Mouse (Mus musculus): ENCODE results near the gene Gab1.

The Gab1 gene

DNA sequence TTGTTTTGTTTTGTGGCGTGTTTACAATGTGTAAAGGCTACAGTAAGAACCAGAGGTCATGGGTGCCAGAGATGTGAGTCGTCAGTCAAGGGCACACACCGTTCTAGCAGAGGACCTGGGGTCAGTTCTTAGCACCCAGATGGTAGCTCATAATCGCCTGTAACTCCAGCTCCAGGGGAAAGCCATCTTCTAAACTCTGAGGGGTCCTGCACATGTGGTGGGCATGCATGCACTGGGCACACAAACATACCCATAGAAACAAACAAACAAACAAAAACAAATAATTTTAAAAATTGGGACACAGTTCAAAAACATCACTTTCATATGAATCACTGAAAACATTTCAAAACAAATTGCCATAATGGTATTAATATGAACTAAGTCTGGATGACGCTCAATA, 69.9 kb downstream of the Gab1 start:
- no peak for DNase-seq (ENCODE audit: low spot score)

- DNase-seq (ENCODE audit: low spot score): no peak
Measured at GRCm38 (mm10) chr8:80807807-80808505, 72.4 kb downstream of the Gab1 start.

GRCm38 (mm10) chr8:80804066-80804619, 76.2 kb downstream of the Gab1 start:
- no peak for DNase-seq (ENCODE audit: low spot score)

DNA sequence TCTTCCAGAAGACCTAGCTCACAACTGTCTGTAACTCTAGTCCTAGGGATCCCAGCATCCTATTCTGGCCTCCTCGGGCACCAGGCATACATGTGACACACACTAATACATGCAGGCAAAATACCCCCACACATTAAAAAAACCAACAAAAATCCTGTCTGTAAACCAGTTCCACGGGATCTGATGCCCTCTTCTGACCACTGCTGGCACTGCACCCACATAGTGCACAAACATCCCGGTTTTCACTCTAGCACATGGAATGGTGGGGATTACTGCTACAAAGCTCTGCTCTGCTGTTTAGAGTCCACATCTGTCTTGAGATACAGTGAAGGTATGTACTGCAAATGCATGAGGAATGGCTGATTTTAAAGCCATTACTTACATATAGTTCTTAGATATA, 81.5 kb downstream of the Gab1 start:
- peak; percentile 57 for DNase-seq (ENCODE audit: low spot score)

DNA sequence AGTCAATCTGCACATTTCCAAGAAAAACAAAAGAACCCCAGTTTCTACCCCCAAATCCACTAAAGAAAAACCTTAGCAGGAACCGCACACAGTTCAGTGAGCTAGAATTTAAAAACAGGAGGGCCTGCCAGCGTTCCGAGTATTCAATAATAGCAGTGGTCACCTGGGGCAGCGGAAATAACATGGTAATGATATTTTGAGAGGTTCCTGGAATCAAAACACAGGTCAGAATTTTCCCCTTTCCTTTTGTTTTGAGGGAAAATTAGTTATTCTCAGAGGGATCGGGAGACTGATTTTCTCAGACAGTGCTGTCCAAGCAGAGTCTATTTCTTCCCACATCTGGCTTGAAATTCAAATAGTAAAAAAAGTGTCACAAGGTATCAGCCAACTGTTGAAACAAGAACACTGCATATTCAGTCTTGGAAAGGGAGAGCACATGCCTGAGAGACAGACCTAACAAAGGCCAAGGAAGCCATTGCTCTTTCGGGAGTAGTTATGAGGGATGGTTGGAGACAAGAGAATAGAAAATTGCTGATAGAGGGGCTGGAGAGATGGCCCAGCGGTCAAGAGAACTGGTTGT, 82.0 kb downstream of the Gab1 start:
- no peak for DNase-seq (ENCODE audit: low spot score)

GRCm38 (mm10) chr8:80796070-80796469, 84.2 kb downstream of the Gab1 start:
- DNase-seq (ENCODE audit: low spot score): no peak

DNA sequence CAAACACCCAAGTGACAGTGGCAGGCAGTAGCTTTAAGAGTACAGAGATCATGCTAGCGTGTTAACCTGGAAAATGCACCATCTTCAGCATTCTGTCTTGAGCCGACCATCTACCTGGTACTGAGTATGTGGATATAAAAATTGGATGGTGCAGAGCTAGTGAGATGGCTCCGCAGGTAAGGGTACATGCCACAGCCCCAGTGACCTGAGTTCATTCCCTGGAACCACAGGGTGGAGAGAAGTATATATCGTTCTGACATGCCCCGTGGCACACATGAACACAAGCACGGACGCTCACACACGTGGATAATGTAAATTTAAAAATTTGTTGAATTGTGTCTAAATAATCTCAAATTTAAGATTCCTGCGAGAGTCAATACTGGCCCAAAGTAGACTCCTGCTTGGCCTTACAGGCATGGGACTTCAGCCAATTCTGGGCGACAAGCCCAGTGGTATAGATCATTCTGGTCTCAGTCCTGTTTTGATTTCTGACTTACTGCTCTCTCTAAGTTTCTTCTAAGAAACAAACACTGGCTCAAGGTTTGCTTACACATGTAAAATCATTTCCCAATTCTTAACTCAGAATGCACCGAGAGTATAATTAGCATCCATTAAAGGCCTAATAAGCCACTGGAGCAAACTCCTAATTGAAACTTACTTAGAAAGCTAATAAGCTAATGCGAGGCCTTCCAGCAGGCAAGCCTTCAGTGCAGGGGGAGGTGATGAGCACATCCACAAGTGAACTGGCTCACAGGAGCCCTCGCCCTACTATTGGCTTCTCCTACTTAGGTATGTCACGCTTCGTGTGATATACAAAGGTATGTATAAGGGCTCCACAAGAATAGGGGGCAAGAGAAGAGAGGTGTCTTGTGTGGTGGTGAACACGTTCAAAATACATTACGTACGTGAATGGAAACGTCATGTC, 85.5 kb downstream of the Gab1 start:
- no peak for DNase-seq (ENCODE audit: low spot score)

DNA sequence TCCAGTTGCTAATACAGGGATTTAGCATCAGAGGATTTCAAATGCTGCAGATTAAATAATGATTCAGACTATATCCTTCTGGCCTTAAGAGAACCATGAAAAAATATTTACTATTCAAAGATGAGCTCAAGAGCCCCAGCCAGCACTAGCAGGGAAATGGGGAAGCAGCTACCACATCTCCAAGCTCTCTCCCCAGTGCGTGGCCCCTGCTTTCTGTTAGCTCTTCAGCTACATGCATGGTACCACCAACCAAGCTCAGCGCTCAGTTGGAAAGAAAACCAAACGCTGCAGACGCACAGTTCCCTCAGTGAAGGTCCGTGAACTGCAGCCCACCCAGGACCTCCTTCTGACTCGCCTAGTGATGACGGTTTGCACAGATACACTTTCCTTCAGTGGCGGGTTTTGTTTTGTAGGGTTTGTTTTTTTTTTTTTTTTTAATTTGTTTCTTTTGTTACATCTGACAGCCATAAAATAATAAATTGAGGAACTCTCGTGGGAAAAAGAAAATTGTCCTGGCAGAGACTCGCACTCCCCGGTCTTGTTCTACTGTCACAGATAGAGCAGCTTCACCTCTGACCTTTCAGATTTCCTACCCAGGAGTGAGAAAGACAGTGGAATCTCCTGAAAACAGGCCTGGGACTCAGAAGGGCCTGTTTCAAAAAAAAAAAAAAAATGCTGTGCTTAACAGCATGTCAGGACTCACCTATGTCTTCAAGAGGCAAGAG, 86.4 kb downstream of the Gab1 start:
- no peak for DNase-seq (ENCODE audit: low spot score)

DNA sequence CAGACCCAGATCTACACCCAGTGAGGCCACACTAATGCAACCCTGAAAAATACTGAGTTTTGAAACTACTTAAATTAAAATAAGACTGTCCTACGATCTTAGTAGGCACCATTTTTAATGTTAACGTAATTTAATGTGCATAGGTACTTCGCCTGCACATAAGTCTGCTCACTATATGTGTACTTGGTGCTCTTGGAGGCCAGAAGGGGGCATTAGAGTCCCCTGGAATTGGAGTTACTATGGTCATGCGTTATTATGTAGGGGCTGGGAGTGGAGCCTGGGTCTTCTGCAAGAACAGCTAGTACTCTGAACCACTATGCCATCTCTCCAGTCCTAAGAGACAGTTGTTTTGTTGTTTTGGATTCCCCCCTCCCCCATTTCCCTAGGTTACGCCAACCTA, 88.1 kb downstream of the Gab1 start:
- DNase-seq (ENCODE audit: low spot score): no peak

DNA sequence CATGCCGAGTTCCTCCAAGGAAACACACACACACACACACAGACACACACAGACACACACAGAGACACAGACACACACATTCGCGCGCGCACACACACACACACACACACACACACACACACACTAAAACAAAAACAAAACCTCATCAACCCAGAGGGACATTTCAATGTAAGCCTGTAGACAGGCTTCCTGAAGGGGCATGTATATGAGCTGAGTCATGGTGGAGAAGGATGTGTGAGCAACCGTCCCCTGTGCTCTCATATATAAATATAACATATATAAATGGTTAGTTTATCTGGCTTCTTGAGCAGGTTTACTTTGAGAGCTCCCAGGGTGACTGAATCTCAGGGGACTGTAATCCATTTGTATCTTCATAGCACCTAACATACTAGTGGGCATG, 91.0 kb downstream of the Gab1 start:
- DNase-seq (ENCODE audit: low spot score): no peak

- no peak for DNase-seq (ENCODE audit: low spot score)
Measured at GRCm38 (mm10) chr8:80784559-80784958, 95.8 kb downstream of the Gab1 start.

- DNase-seq (ENCODE audit: low spot score): no peak
Measured at GRCm38 (mm10) chr8:80783271-80783670, 97.0 kb downstream of the Gab1 start.

DNA sequence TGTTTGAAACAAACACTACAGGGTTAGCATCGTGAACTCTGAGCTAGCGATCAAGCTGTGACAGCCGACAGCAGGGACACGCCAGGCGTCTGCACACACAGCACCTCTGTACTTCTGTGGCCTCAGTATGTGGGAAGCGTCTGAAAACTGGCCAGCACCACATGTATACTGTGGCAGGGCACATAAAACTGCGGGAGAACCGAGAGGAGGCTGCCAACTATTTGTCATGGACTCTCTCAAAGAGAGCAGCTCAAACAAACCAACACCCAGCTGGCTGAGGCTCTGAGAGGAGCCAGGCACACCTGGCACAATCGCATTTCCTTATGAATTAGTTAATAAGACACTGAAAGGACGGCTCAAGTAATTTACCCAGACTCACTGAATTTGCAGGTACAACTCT, 99.0 kb downstream of the Gab1 start:
- no peak for DNase-seq (ENCODE audit: low spot score)

GRCm38 (mm10) chr8:80780271-80780670, 100.0 kb downstream of the Gab1 start:
- no peak for DNase-seq (ENCODE audit: low spot score)

DNA sequence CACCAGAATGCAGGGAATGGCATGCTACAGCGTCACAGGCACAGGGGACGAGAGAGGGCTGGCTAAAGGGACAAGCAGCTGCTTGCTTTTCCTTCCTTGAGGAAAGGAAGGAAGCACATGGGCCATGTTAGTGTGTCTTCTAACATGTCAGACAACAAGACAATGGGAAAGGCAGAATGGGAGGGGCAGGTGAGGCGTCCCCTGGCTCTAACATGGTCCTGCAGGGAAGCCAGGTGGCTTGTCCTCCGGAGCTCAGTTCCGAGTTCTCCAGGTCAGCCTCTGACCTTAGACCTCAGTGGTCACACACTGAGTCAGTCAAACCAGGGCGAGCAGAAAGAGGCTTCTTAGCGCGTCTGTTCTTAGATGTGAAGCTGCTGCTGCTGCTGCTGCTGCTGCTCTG, 103.9 kb downstream of the Gab1 start:
- no peak for DNase-seq (ENCODE audit: low spot score)

DNA sequence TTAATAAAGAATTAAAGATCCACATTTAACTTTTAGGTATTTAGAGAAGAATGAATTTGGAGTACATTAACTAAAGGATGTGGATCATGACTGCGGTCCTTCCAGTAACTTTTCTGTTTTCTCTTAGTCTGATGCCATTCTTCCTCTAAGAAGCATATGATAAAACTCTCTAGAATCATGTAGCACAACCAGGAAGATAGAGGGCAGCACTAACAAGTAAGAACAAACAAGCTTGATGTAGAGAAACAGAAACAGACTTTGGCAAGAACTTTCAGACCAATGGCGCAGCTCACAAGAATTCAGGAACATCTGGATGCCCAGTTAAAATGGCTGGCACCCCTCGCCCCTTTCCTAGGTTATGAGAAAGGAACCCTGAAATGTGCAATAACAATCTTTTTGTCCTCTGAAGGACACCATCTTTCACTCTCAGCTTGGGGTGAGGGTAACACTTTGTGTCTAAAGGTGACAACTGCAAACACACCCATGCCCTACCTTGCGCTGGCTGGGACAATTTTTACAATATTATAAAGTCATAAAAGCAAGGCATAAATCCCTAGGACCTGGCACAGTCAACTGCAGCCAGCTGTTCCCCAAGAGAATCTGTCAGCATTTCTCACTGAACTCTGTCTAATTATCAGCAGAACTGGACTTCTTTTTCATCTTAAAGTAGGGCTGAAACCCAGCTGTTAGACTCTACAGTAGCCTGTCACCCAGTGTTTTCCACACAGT, 107.4 kb downstream of the Gab1 start:
- no peak for DNase-seq (ENCODE audit: low spot score)

DNA sequence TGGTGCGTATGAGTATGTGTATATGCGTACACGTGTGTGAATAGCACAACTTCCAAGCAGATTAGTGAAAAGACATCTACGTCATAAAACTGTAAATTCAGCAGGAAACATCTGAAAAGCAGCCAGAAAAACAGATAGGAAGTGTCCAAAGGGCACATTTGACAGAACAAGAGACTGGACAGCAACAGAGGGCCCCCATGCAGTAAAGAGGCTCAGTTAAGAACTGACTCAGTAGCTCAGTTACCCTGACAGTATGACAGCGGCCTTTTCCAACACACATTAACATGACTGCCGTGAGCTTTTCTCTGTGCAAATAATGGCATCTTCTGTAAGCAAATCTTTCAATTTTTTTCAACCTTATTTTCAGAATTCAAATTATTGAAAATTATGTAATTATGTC, 111.9 kb downstream of the Gab1 start:
- no peak for DNase-seq (ENCODE audit: low spot score)

DNA sequence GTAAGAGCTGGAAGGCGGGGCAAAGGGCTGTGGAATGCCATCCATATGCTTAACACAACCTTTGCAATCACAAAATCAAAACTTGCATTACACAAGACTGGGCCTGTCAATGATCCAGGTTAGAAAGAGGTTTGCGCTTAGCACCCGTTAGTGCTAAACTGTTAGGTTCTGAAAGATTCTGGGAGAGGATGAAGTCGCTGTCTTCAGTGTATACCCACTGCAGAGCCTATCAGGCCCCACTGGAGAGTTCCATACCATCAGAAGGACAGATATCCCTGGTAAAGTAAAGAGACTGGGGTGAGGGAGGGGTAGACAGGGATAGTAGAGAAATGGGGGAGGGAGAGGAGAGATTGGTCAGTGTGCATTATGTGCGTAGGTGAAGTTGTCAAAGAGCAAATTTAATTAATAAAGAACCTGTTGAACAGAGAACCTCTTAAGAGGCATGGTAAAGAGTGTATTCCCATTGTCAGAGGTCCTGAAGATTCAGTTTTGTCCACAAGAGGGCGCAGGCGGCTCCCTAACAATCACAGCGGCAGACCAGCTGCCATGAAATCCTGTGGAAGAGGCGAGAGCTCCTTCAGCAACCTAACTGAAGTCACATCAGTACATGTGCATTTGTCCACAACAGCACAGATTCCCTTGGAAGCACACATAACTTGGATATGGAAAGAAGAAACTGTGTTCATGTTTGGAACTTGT, 127.2 kb downstream of the Gab1 start:
- DNase-seq (ENCODE audit: low spot score): peak; percentile 91

DNA sequence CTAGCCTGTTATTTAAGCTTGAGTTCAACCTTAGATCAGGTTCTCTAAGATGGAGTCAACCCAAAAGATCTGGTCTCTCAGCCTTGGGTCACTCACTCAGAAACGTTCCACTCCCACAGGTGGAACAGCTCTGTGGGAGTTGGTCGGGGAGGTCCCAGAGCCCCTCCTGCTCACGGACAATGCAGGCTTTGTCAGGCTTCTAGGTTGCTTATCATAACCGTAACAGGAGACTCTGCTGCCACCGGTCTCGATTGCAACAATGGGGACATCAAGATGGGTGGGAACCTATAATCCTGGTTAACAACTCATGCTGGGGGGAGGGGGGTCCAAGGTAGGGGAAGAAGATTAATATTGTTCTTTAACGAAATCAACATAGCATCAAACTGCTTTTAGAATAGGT, 127.9 kb downstream of the Gab1 start:
- DNase-seq (ENCODE audit: low spot score): no peak

- no peak for DNase-seq (ENCODE audit: low spot score)
Measured at GRCm38 (mm10) chr8:80749091-80749490, 131.2 kb downstream of the Gab1 start.

GRCm38 (mm10) chr8:80739932-80740331, 140.4 kb downstream of the Gab1 start:
- no peak for DNase-seq (ENCODE audit: low spot score)

All from testis, postnatal 10 days (tissue).